Mouse (Mus musculus): ENCODE results near the gene Dusp16. TPM values are rescaled to one million over a fixed set of nuclear protein-coding genes. Genes with fewer than 3 reads are reported as not detected.

The Dusp16 gene
- polyA plus RNA-seq, 1 experiment: 11.7 TPM

GRCm38 (mm10) chr6:134736853-134737252, 55.6 kb downstream of the Dusp16 start:
- no peak overlapping the region for H3K27ac ChIP-seq (ENCODE audit: insufficient read depth, low read depth, low read length)
- DNase-seq: peak; percentile 92
- H3K4me1 ChIP-seq (ENCODE audit: control insufficient read depth, insufficient read depth, low read length): no peaks in the 10 kb centered on the region; the same call in 1 of the 2 replicates
- peaks cover 2% of the 10 kb centered on the region for H3K36me3 ChIP-seq (ENCODE audit: control insufficient read depth, insufficient read depth, low read length)
- H3K27me3 ChIP-seq (replicated peaks; ENCODE audit: control insufficient read depth, insufficient read depth, low read length): no peaks in the 10 kb centered on the region
- WGBS: 39% methylated on average over 3 of the region's 3 CpGs
- no peak overlapping the region for H3K4me3 ChIP-seq (ENCODE audit: insufficient read depth, low read depth, low read length)
- TF ChIP-seq POLR2A (IDR thresholded peaks at IDR 0.05; ENCODE audit: low read depth, low read length): no peak
- TF ChIP-seq CTCF (conservative IDR thresholded peaks at IDR 0.05; ENCODE audit: insufficient read depth, insufficient read length, low read depth, low read length): no peak

- 94% methylated on average over 5 of the region's 5 CpGs for WGBS
- H3K36me3 ChIP-seq (ENCODE audit: control insufficient read depth, insufficient read depth, low read length): peaks cover 2% of the 10 kb centered on the region
- DNase-seq: no peak
- no peak overlapping the region for H3K4me3 ChIP-seq (ENCODE audit: insufficient read depth, low read depth, low read length)
- H3K4me1 ChIP-seq (ENCODE audit: control insufficient read depth, insufficient read depth, low read length): no peaks in the 10 kb centered on the region; the same call in 1 of the 2 replicates
- H3K27ac ChIP-seq (ENCODE audit: insufficient read depth, low read depth, low read length): no peak overlapping the region
- H3K27me3 ChIP-seq (replicated peaks; ENCODE audit: control insufficient read depth, insufficient read depth, low read length): no peaks in the 10 kb centered on the region
- TF ChIP-seq CTCF (conservative IDR thresholded peaks at IDR 0.05; ENCODE audit: insufficient read depth, insufficient read length, low read depth, low read length): no peak
- no peak for TF ChIP-seq POLR2A (IDR thresholded peaks at IDR 0.05; ENCODE audit: low read depth, low read length)
Observed at GRCm38 (mm10) chr6:134733800-134734221, 58.6 kb downstream of the Dusp16 start.

DNA sequence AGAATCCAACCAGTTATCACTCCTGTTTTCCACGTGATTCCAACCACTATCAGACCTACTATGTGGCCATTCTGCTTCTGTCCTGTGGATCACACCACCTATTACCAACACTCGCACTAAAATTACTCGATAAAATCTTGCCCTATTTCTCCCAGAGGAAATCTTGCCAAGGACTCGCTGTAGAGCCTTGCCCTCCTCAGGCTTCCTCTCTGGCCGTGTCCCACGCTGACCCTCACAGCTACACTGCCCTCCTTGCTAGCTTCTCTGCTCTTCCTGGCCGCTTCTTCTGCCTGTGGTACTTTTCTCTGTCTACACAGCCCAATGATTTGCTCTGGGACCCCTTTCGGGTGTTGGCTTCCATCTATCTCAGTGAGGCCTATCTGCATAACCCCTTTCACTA, 59.6 kb downstream of the Dusp16 start:
- no peak for DNase-seq
- Histone ChIP-seq H3K4me1 (ENCODE audit: control insufficient read depth, insufficient read depth, low read length) (no peaks in the 10 kb centered on the region; the same call in 1 of the 2 replicates), H3K4me3 (ENCODE audit: insufficient read depth, low read depth, low read length) (no peak overlapping the region), H3K36me3 (ENCODE audit: control insufficient read depth, insufficient read depth, low read length) (no peaks in the 10 kb centered on the region; the same call in 1 of the 2 replicates), H3K27me3 (replicated peaks; ENCODE audit: control insufficient read depth, insufficient read depth, low read length) (no peaks in the 10 kb centered on the region), H3K27ac (ENCODE audit: insufficient read depth, low read depth, low read length) (no peak overlapping the region)
- no peak for TF ChIP-seq POLR2A (IDR thresholded peaks at IDR 0.05; ENCODE audit: low read depth, low read length)
- no peak for TF ChIP-seq CTCF (conservative IDR thresholded peaks at IDR 0.05; ENCODE audit: insufficient read depth, insufficient read length, low read depth, low read length)
- WGBS: 91% methylated on average over 8 of the region's 8 CpGs

DNA sequence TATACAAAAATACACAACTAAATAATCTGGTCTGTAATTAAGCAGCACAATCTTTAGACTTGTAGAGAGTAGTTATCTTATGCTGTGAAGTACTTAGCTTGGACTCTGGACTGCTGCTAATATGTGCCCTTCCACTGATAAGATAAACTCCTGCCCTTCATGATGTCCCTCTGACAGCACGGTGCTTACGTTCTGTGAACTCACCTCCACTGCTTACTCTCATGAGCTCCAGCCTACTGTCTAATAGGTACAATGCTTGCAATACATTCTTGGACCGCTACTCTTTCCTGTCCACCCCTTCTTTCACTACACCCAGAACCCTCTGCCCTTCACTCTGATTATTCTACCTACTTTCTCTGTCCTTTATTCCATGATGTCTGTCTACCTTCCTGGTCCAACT, 61.4 kb downstream of the Dusp16 start:
- H3K27ac ChIP-seq (ENCODE audit: insufficient read depth, low read depth, low read length): no peak overlapping the region
- 83% methylated on average over 3 of the region's 3 CpGs for WGBS

DNA sequence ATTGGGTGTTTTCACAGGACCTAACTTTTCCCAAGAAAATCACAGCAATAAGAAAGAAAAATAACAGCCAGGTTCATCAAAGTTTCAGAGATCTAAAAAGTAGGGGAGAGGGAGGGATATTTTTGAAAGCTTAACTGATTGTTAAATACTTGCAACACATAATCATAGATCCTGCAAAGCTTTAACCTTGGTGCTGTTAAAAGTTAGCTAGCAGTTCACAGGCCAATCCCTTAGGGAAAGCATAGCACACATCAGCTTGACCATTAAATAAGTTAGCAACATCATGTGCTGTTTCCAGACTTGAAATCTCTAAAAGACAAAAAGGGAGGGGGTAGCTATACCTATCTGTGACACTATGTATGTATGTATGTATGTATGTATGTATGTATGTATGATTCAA, 67.0 kb downstream of the Dusp16 start:
- no peaks in the 10 kb centered on the region for H3K27me3 ChIP-seq (replicated peaks; ENCODE audit: control insufficient read depth, insufficient read depth, low read length)
- TF ChIP-seq POLR2A (IDR thresholded peaks at IDR 0.05; ENCODE audit: low read depth, low read length): no peak
- no peak for TF ChIP-seq CTCF (conservative IDR thresholded peaks at IDR 0.05; ENCODE audit: insufficient read depth, insufficient read length, low read depth, low read length)
- DNase-seq: peak; percentile 79
- H3K4me1 ChIP-seq (ENCODE audit: control insufficient read depth, insufficient read depth, low read length): peaks cover 12% of the 10 kb centered on the region
- no peaks in the 10 kb centered on the region for H3K36me3 ChIP-seq (ENCODE audit: control insufficient read depth, insufficient read depth, low read length)
- no peak overlapping the region for H3K4me3 ChIP-seq (ENCODE audit: insufficient read depth, low read depth, low read length)
- H3K27ac ChIP-seq (ENCODE audit: insufficient read depth, low read depth, low read length): peak overlapping the region; percentile 88

More for the DNA sequence above, 61.4 kb downstream of the Dusp16 start:
- TF ChIP-seq CTCF (conservative IDR thresholded peaks at IDR 0.05; ENCODE audit: insufficient read depth, insufficient read length, low read depth, low read length): no peak
- no peaks in the 10 kb centered on the region; the same call in 1 of the 2 replicates for H3K4me1 ChIP-seq (ENCODE audit: control insufficient read depth, insufficient read depth, low read length)
- no peak overlapping the region for H3K4me3 ChIP-seq (ENCODE audit: insufficient read depth, low read depth, low read length)
- no peaks in the 10 kb centered on the region for H3K27me3 ChIP-seq (replicated peaks; ENCODE audit: control insufficient read depth, insufficient read depth, low read length)
- DNase-seq: no peak
- H3K36me3 ChIP-seq (ENCODE audit: control insufficient read depth, insufficient read depth, low read length): no peaks in the 10 kb centered on the region; the same call in 1 of the 2 replicates

DNA sequence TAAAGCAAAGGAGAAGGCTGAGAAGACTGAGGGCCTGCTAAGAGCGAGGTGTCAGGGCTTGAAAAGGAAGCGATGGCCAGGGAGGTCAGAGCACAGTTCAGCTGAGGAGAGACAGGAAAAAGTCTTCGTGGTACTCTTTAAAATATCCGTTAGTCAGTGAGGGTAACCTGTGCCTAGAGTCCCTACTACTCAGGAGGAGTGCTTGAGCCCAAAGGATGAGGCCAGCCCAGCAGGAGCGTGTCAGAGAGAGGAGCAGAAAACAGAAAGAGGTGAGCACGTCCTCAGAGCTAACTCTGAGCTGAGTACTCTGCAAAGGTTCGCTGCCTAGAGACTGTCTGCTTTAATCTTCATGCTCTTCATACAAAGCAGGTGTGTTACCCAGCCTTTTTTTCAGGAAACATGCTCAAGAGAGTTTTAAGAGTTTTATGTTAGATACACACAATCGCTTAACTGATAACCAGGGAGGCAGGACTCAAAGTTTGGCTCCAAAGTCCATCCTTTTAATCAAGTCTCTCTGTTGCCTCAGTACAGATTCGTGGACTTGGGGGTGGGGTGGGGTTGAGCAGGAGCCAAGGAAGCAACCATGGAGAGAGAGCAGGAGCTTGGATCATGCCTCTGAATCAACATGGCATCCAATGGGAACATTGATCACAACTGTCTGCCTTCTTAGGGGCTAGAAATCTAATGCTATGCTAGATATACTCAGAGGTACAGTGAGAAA, 68.4 kb downstream of the Dusp16 start:
- H3K4me3 ChIP-seq (ENCODE audit: insufficient read depth, low read depth, low read length): no peak overlapping the region
- DNase-seq: peak; percentile 92
- H3K27me3 ChIP-seq (replicated peaks; ENCODE audit: control insufficient read depth, insufficient read depth, low read length): no peaks in the 10 kb centered on the region
- H3K36me3 ChIP-seq (ENCODE audit: control insufficient read depth, insufficient read depth, low read length): no peaks in the 10 kb centered on the region
- TF ChIP-seq POLR2A (IDR thresholded peaks at IDR 0.05; ENCODE audit: low read depth, low read length) (no peak), CTCF (conservative IDR thresholded peaks at IDR 0.05; ENCODE audit: insufficient read depth, insufficient read length, low read depth, low read length) (no peak)
- peaks cover 12% of the 10 kb centered on the region for H3K4me1 ChIP-seq (ENCODE audit: control insufficient read depth, insufficient read depth, low read length)
- WGBS: 49% methylated on average over 9 of the region's 9 CpGs
- peak overlapping the region; percentile 82 for H3K27ac ChIP-seq (ENCODE audit: insufficient read depth, low read depth, low read length)

DNA sequence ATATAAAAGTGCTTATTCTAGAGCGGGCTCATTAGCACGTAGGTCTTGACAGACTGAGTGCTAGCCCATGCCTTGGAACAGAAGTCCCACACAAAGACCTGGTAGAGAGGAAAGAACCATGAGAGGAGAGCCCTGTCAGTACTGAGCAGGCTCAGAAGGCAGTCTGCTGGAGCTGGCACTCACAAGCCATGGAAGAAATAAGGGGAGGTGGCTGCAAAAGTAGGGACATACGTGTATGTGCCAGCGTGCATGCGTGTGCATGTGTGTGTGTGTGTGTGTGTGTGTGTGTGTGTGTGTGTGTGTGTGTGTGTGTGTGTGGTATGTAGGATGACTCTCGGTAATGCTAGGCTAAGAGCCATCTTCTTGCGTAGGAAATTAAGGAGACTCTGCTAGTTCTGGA, 69.1 kb downstream of the Dusp16 start:
- Histone ChIP-seq H3K4me1 (ENCODE audit: control insufficient read depth, insufficient read depth, low read length) (peaks cover 13% of the 10 kb centered on the region), H3K36me3 (ENCODE audit: control insufficient read depth, insufficient read depth, low read length) (no peaks in the 10 kb centered on the region), H3K27ac (ENCODE audit: insufficient read depth, low read depth, low read length) (peak overlapping the region; percentile 82), H3K4me3 (ENCODE audit: insufficient read depth, low read depth, low read length) (no peak overlapping the region), H3K27me3 (replicated peaks; ENCODE audit: control insufficient read depth, insufficient read depth, low read length) (no peaks in the 10 kb centered on the region)
- DNase-seq: no peak
- TF ChIP-seq CTCF (conservative IDR thresholded peaks at IDR 0.05; ENCODE audit: insufficient read depth, insufficient read length, low read depth, low read length) (no peak), POLR2A (IDR thresholded peaks at IDR 0.05; ENCODE audit: low read depth, low read length) (no peak)
- 94% methylated on average over 7 of the region's 7 CpGs for whole genome bisulfite sequencing
